Mouse (Mus musculus): ENCODE data around the gene Moxd1. TPM values are rescaled to one million over a fixed set of nuclear protein-coding genes. Genes with fewer than 3 reads are reported as not detected.

Moxd1 gene
- polyA plus RNA-seq, 1 experiment from 2014 or later = 12.4 TPM

GRCm38 (mm10) chr10:24232281-24232680 is 9.0 kb downstream of the Moxd1 start:
- no peak overlapping the region for H3K4me3 ChIP-seq (replicated peaks; ENCODE audit: low read depth, low read length)
- no peak for DNase-seq (ENCODE audit: low spot score)
- no peaks in the 10 kb centered on the region for H3K9me3 ChIP-seq (replicated peaks; ENCODE audit: low read length)
- ATAC-seq (replicated peaks; ENCODE audit: low FRiP score, low read depth) = no peak
- no peaks in the 10 kb centered on the region for H3K27me3 ChIP-seq (ENCODE audit: insufficient read depth, low read length)
- no peak overlapping the region for H3K9ac ChIP-seq (ENCODE audit: low read depth, low read length)
- H3K4me2 ChIP-seq (ENCODE audit: low read length) = no peak overlapping the region
- H3K36me3 ChIP-seq (ENCODE audit: insufficient read depth, low read length) = no peaks in the 10 kb centered on the region
- no peaks in the 10 kb centered on the region; the same call in 1 of the 2 replicates for H3K4me1 ChIP-seq (replicated peaks; ENCODE audit: insufficient read depth, low read length)
- 75% methylated on average over 4 of the region's 4 CpGs for WGBS
- no peak overlapping the region for H3K27ac ChIP-seq
- no peak for TF ChIP-seq CTCF (IDR thresholded peaks at IDR 0.05; ENCODE audit: low read depth)

DNA sequence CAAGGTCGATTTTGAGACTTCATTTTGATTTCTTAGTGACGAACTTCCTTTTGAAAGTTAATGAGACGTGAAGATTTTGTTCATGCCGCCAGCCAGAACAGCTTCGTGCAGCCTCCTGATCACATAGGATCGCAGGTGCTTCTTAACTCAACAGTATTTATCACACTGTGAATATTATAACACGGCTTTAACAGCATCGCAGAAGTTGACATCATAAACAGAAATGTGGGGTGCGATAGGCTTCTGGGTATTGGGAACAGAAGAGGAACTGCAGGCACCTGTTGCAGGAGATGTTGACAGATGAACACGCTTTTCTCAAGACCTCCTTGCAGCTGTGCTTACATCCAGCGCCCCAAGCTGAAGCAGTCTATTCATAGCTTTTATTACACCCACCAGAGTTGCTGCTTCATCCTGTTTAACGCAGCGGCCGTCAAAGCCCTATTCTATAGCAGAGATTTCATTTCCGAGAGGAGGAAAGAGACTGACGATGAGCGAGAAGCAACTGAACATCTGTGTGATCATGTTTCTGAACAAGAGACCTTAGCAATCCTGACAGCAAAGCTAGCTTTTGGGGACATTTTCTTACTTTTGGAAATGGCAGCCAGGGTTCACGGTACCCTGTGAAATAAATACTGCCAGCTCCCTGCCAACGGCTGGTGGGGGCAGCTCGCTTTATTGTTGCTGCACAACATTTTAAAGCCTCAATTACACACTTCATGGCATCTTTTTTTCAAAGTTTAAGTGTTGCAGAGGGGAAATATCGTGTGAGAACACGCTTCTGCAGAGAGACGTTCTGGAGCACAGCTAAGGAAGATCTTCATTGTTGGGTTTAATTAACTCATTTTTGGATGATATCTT is 12.3 kb downstream of the Moxd1 start:
- ATAC-seq (replicated peaks; ENCODE audit: low FRiP score, low read depth) (no peak; the same call in 1 of the 2 replicates), DNase-seq (ENCODE audit: low spot score) (peak; percentile 32)
- H3K27ac ChIP-seq = no peak overlapping the region

DNA sequence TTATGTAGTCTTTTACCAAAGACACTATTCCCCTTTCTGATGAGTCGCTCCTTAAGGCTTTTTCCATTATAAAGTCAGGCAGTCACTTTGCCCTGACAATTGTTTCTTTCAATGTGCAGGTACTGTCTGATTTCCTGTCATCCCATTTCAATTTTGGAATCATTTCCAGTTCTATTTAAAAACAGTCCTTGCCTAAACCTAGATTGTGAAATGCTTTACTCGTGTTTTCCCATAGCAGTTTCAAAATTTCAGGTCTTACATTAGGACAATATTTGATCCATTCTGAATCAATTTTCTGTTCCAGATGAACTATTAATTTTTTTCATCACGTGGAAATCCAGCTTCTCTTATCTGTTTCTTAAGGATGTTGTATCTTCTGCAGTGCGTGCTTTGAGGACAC is 23.5 kb downstream of the Moxd1 start:
- H3K9me3 ChIP-seq (replicated peaks; ENCODE audit: low read length) = no peaks in the 10 kb centered on the region
- DNase-seq (ENCODE audit: low spot score) (no peak), ATAC-seq (replicated peaks; ENCODE audit: low FRiP score, low read depth) (no peak)
- no peaks in the 10 kb centered on the region for H3K4me1 ChIP-seq (replicated peaks; ENCODE audit: insufficient read depth, low read length)
- H3K9ac ChIP-seq (ENCODE audit: low read depth, low read length) = no peak overlapping the region
- 92% methylated on average over 4 of the region's 4 CpGs for WGBS
- H3K4me3 ChIP-seq (replicated peaks; ENCODE audit: low read depth, low read length) = no peak overlapping the region
- H3K27me3 ChIP-seq (ENCODE audit: insufficient read depth, low read length) = no peaks in the 10 kb centered on the region
- TF ChIP-seq CTCF (IDR thresholded peaks at IDR 0.05; ENCODE audit: low read depth) = no peak
- no peak overlapping the region for H3K4me2 ChIP-seq (ENCODE audit: low read length)
- no peaks in the 10 kb centered on the region for H3K36me3 ChIP-seq (ENCODE audit: insufficient read depth, low read length)
- H3K27ac ChIP-seq = no peak overlapping the region

More for the DNA sequence above, 12.3 kb downstream of the Moxd1 start:
- Histone ChIP-seq H3K36me3 (ENCODE audit: insufficient read depth, low read length) (no peaks in the 10 kb centered on the region), H3K9ac (ENCODE audit: low read depth, low read length) (0 out of 2 replicates have a peak overlapping the region, but pooled peaks have one; percentile 18), H3K9me3 (replicated peaks; ENCODE audit: low read length) (peaks cover 5% of the 10 kb centered on the region; the same call in 1 of the 2 replicates), H3K4me1 (replicated peaks; ENCODE audit: insufficient read depth, low read length) (no peaks in the 10 kb centered on the region; the same call in 1 of the 2 replicates), H3K4me3 (replicated peaks; ENCODE audit: low read depth, low read length) (no peak overlapping the region), H3K4me2 (ENCODE audit: low read length) (peak overlapping the region; percentile 33), H3K27me3 (ENCODE audit: insufficient read depth, low read length) (no peaks in the 10 kb centered on the region)
- WGBS = 35% methylated on average over 23 of the region's 23 CpGs
- no peak for TF ChIP-seq CTCF (IDR thresholded peaks at IDR 0.05; ENCODE audit: low read depth)

- no peaks in the 10 kb centered on the region for H3K36me3 ChIP-seq (ENCODE audit: insufficient read depth, low read length)
- no peak overlapping the region for H3K4me3 ChIP-seq (replicated peaks; ENCODE audit: low read depth, low read length)
- H3K27me3 ChIP-seq (ENCODE audit: insufficient read depth, low read length) = no peaks in the 10 kb centered on the region
- no peaks in the 10 kb centered on the region for H3K4me1 ChIP-seq (replicated peaks; ENCODE audit: insufficient read depth, low read length)
- ATAC-seq (replicated peaks; ENCODE audit: low FRiP score, low read depth) (no peak), DNase-seq (ENCODE audit: low spot score) (no peak)
- H3K27ac ChIP-seq = no peak overlapping the region
- H3K9me3 ChIP-seq (replicated peaks; ENCODE audit: low read length) = no peaks in the 10 kb centered on the region
- TF ChIP-seq CTCF (IDR thresholded peaks at IDR 0.05; ENCODE audit: low read depth) = no peak
- H3K9ac ChIP-seq (ENCODE audit: low read depth, low read length) = no peak overlapping the region
- H3K4me2 ChIP-seq (ENCODE audit: low read length) = no peak overlapping the region
Measured at GRCm38 (mm10) chr10:24248116-24248515, 24.8 kb downstream of the Moxd1 start.

DNA sequence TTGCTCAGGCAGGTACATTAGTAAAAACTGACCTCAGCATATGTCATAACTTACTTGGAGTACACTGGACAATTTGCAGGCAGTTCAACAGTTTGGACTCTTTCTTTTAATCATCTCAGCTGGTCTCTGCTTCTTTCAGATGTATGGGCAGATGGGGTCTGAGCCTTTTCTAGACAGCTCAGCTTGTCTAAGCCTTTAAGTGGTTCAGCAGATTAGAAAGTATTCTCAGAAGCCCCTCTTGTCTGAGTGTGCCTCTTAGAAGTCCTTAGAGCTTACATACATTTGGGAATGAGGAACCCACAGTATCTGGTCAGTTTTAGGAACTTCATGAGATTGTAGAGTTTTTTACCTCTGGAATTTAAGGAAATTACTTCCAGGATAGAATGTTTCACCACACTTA is 28.3 kb downstream of the Moxd1 start:
- ATAC-seq (replicated peaks; ENCODE audit: low FRiP score, low read depth) (no peak), DNase-seq (ENCODE audit: low spot score) (no peak)
- Histone ChIP-seq H3K4me2 (ENCODE audit: low read length) (no peak overlapping the region), H3K9me3 (replicated peaks; ENCODE audit: low read length) (no peaks in the 10 kb centered on the region), H3K9ac (ENCODE audit: low read depth, low read length) (no peak overlapping the region), H3K27ac (no peak overlapping the region), H3K4me1 (replicated peaks; ENCODE audit: insufficient read depth, low read length) (no peaks in the 10 kb centered on the region), H3K36me3 (ENCODE audit: insufficient read depth, low read length) (no peaks in the 10 kb centered on the region), H3K27me3 (ENCODE audit: insufficient read depth, low read length) (no peaks in the 10 kb centered on the region), H3K4me3 (replicated peaks; ENCODE audit: low read depth, low read length) (no peak overlapping the region)
- no peak for TF ChIP-seq CTCF (IDR thresholded peaks at IDR 0.05; ENCODE audit: low read depth)

GRCm38 (mm10) chr10:24258150-24258549 is 34.8 kb downstream of the Moxd1 start:
- TF ChIP-seq CTCF (IDR thresholded peaks at IDR 0.05; ENCODE audit: low read depth) = no peak
- 54% methylated on average over 7 of the region's 7 CpGs for WGBS
- Histone ChIP-seq H3K4me1 (replicated peaks; ENCODE audit: insufficient read depth, low read length) (no peaks in the 10 kb centered on the region), H3K4me3 (replicated peaks; ENCODE audit: low read depth, low read length) (no peak overlapping the region), H3K9ac (ENCODE audit: low read depth, low read length) (no peak overlapping the region), H3K27ac (no peak overlapping the region), H3K4me2 (ENCODE audit: low read length) (no peak overlapping the region), H3K36me3 (ENCODE audit: insufficient read depth, low read length) (no peaks in the 10 kb centered on the region), H3K27me3 (ENCODE audit: insufficient read depth, low read length) (no peaks in the 10 kb centered on the region), H3K9me3 (replicated peaks; ENCODE audit: low read length) (no peaks in the 10 kb centered on the region)
- ATAC-seq (replicated peaks; ENCODE audit: low FRiP score, low read depth) (no peak), DNase-seq (ENCODE audit: low spot score) (no peak)

All from kidney, postnatal 0 days (tissue).